Mouse (Mus musculus) cerebellum, adult 9-11 months (tissue): Measurements from ENCODE around the gene Naxd.

ENCODE experiments used
- DNase-seq: peaks from one replicate; pipeline ENCODE4 v3.0.0; 2022

The Naxd gene

GRCm38 (mm10) chr8:11557768-11558629, 60.7 kb downstream of the Naxd start:
- DNase-seq: peak; percentile 99

- peak; percentile 27 for DNase-seq
Observed at GRCm38 (mm10) chr8:11559511-11559910, 62.2 kb downstream of the Naxd start.

GRCm38 (mm10) chr8:11560220-11560619, 62.9 kb downstream of the Naxd start:
- peak; percentile 30 for DNase-seq

- no peak for DNase-seq
Observed at GRCm38 (mm10) chr8:11564236-11564635, 66.9 kb downstream of the Naxd start.
